Mouse (Mus musculus): Measurements from ENCODE around the gene Olfr1086.
"Not testable (repeated sequence)": the region's sequence is repeated elsewhere in the genome, so short reads cannot be mapped to it uniquely, and the experiment has no call there.

Olfr1086 gene

DNA sequence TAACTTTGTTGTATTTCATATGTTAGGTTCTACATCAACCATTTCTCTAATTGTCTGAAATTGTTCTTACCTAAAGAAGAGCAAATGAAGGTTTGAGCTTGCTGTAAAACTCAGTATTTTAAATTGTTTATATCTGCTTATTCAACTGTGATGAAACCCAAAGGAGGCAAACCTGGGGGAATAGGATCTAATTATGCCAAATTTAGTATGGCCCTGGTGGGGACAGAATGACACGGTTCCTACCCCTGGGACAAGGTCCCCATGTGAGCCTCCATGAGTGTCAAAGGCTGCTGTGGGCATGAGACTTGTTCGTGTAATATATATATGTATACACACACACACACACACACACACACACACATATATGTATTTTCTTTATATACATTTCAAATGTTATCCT, at the start of gene Olfr1086:
Gene Olfr1086, minus strand, starts transcription at position 101 of the 400 bp plus-strand sequence.
- DNase-seq (ENCODE audit: low read depth, low spot score), result no peak

GRCm38 (mm10) chr2:86698295-86698694, 18.4 kb upstream of the Olfr1086 start, which contains the start of gene Olfr1087:
Gene Olfr1087, minus strand, starts transcription at chr2:86698395.
- no peak for DNase-seq (ENCODE audit: low read depth, low spot score)

- no peak for DNase-seq (ENCODE audit: low read depth, low spot score)
These were observed 18.0 kb downstream of the Olfr1086 start, which contains the start of gene Olfr1085 for GRCm38 (mm10) chr2:86661919-86662318. Gene Olfr1085, minus strand, starts transcription at chr2:86662019.

- DNase-seq (ENCODE audit: low read depth, low spot score), result not testable (repeated sequence)
These were observed 40.3 kb downstream of the Olfr1086 start, which contains the start of gene Olfr1084 for GRCm38 (mm10) chr2:86639625-86640024. Gene Olfr1084, minus strand, starts transcription at chr2:86639725.
